Mouse (Mus musculus) lung, embryonic 16.5 days (tissue): ENCODE results near the gene Plekhh2. TPM values are rescaled to one million over a fixed set of nuclear protein-coding genes. Genes with fewer than 3 reads are reported as not detected.

ENCODE experiments used
- ATAC-seq: fragments of 200-750 bp; cut with Nextera tagmentation; 2 replicates; pipeline ENCODE4 v1.8.0; 2017; ENCODE audit warnings: low read depth, mild to moderate bottlenecking, moderate library complexity
- H3K27ac ChIP-seq: fragments of 300-500 bp; sonication (generic); 2 replicates; pipeline ENCODE4 v1.5.1; 2014; ENCODE audit warnings: mild to moderate bottlenecking, control low read depth, low read length
- H3K27me3 ChIP-seq: fragments of 300-500 bp; sonication (generic); 2 replicates; pipeline ENCODE4 v1.6.1; 2014; ENCODE audit warnings: low read depth, low read length, mixed read lengths; ENCODE audit not compliant: control insufficient read depth, insufficient read depth
- H3K36me3 ChIP-seq: fragments of 300-500 bp; sonication (generic); 2 replicates; pipeline ENCODE4 v1.6.1; 2014; ENCODE audit warnings: low read length; ENCODE audit not compliant: control insufficient read depth, insufficient read depth
- H3K4me1 ChIP-seq: fragments of 300-500 bp; sonication (generic); replicated peaks from 2 replicates; pipeline ENCODE4 v1.6.1; 2014; ENCODE audit warnings: low read length, mixed read lengths; ENCODE audit not compliant: control insufficient read depth, insufficient read depth
- H3K4me2 ChIP-seq: fragments of 300-500 bp; sonication (generic); 2 replicates; pipeline ENCODE4 v1.6.1; 2014; ENCODE audit warnings: low read depth, low read length, control low read depth
- H3K4me3 ChIP-seq: fragments of 300-500 bp; sonication (generic); 2 replicates; pipeline ENCODE4 v1.5.1; 2014; ENCODE audit warnings: mild to moderate bottlenecking, low read length, control low read depth
- H3K9ac ChIP-seq: fragments of 300-500 bp; sonication (generic); 2 replicates; pipeline ENCODE4 v1.6.1; 2014; ENCODE audit warnings: low read length, control low read depth
- H3K9me3 ChIP-seq: fragments of 300-500 bp; sonication (generic); 2 replicates; pipeline ENCODE4 v1.6.1; 2016; ENCODE audit warnings: low read length; ENCODE audit not compliant: control insufficient read depth
- WGBS: fragments of 180-500 bp; shearing (Covaris S2); extraction: QIAGEN DNeasy Blood & Tissue Kit; methylation state at CpG from one replicate; pipeline ENCODE4 v1.1.7; 2014; 5-methylcytosine and 5-hydroxymethylcytosine counted together
- polyA plus RNA-seq: library from polyadenylated mRNA; unstranded; fragments of >200 nt; fragmentation: Nextera tagmentation; extraction: Ambion mirVana; gene quantifications from 2 replicates; pipeline ENCODE4 v1.2.1, GENCODE M21; 2015

Plekhh2 gene
- polyA plus RNA-seq, 1 experiment from 2014 or later = 10.5 TPM

- WGBS = 23% methylated on average over 8 of the region's 8 CpGs
- Histone ChIP-seq H3K9ac (no peak overlapping the region), H3K4me1 (peaks cover 41% of the 10 kb centered on the region)
Measured at GRCm38 (mm10) chr17:84532909-84533499, 21.3 kb downstream of the Plekhh2 start.

GRCm38 (mm10) chr17:84533841-84534240 is 22.1 kb downstream of the Plekhh2 start:
- Histone ChIP-seq H3K9me3 (no peaks in the 10 kb centered on the region), H3K36me3 (peaks cover 3% of the 10 kb centered on the region; the same call in 1 of the 2 replicates), H3K27ac (peak overlapping the region; percentile 80; the same call in 1 of the 2 replicates), H3K4me1 (peaks cover 41% of the 10 kb centered on the region), H3K4me2 (no peak overlapping the region), H3K4me3 (no peak overlapping the region), H3K27me3 (no peaks in the 10 kb centered on the region), H3K9ac (no peak overlapping the region)
- WGBS = 64% methylated on average over 4 of the region's 4 CpGs
- no peak for ATAC-seq

More at GRCm38 (mm10) chr17:84532909-84533499, 21.3 kb downstream of the Plekhh2 start:
- ATAC-seq = peak; percentile 72
- Histone ChIP-seq H3K9me3 (no peaks in the 10 kb centered on the region), H3K4me2 (peak overlapping the region; percentile 30), H3K27me3 (no peaks in the 10 kb centered on the region), H3K4me3 (no peak overlapping the region), H3K36me3 (peaks cover 3% of the 10 kb centered on the region; the same call in 1 of the 2 replicates), H3K27ac (peak overlapping the region; percentile 80)

- no peak overlapping the region for H3K4me2 ChIP-seq
- WGBS = 38% methylated on average over 2 of the region's 2 CpGs
- no peak overlapping the region for H3K9ac ChIP-seq
- H3K36me3 ChIP-seq = peaks cover 3% of the 10 kb centered on the region; the same call in 1 of the 2 replicates
- H3K4me3 ChIP-seq = no peak overlapping the region
- no peaks in the 10 kb centered on the region for H3K9me3 ChIP-seq
- ATAC-seq = no peak
- H3K27ac ChIP-seq = no peak overlapping the region
- H3K4me1 ChIP-seq = peaks cover 35% of the 10 kb centered on the region
- no peaks in the 10 kb centered on the region for H3K27me3 ChIP-seq
Measured at GRCm38 (mm10) chr17:84534632-84535031, 22.9 kb downstream of the Plekhh2 start.

- Histone ChIP-seq H3K9ac (no peak overlapping the region), H3K27ac (no peak overlapping the region), H3K27me3 (no peaks in the 10 kb centered on the region), H3K4me1 (peaks cover 32% of the 10 kb centered on the region), H3K4me3 (no peak overlapping the region), H3K4me2 (no peak overlapping the region), H3K36me3 (peaks cover 3% of the 10 kb centered on the region; the same call in 1 of the 2 replicates), H3K9me3 (no peaks in the 10 kb centered on the region)
- no peak for ATAC-seq
- 76% methylated on average over 4 of the region's 4 CpGs for WGBS
Measured at GRCm38 (mm10) chr17:84535226-84535625, 23.5 kb downstream of the Plekhh2 start.

- no peaks in the 10 kb centered on the region for H3K9me3 ChIP-seq
- H3K27me3 ChIP-seq = no peaks in the 10 kb centered on the region
- ATAC-seq = peak; percentile 83
- WGBS = 64% methylated on average over 6 of the region's 6 CpGs
- H3K4me3 ChIP-seq = no peak overlapping the region
- no peak overlapping the region for H3K4me2 ChIP-seq
- peaks cover 3% of the 10 kb centered on the region; the same call in 1 of the 2 replicates for H3K36me3 ChIP-seq
- no peak overlapping the region for H3K9ac ChIP-seq
- H3K4me1 ChIP-seq = peaks cover 19% of the 10 kb centered on the region
- H3K27ac ChIP-seq = peak overlapping the region; percentile 82
Measured at GRCm38 (mm10) chr17:84537301-84537700, 25.6 kb downstream of the Plekhh2 start.

- no peak for ATAC-seq
- no peak overlapping the region for H3K9ac ChIP-seq
- no peaks in the 10 kb centered on the region for H3K27me3 ChIP-seq
- peaks cover 9% of the 10 kb centered on the region for H3K36me3 ChIP-seq
- H3K4me2 ChIP-seq = no peak overlapping the region
- no peak overlapping the region for H3K27ac ChIP-seq
- WGBS = 74% methylated on average over 3 of the region's 3 CpGs
- H3K9me3 ChIP-seq = 0 out of 2 replicates have a peak, but pooled peaks cover 2% of the 10 kb centered on the region
- no peak overlapping the region for H3K4me3 ChIP-seq
- peaks cover 12% of the 10 kb centered on the region for H3K4me1 ChIP-seq
Measured at GRCm38 (mm10) chr17:84537966-84538365, 26.3 kb downstream of the Plekhh2 start.

GRCm38 (mm10) chr17:84540603-84541002 is 28.9 kb downstream of the Plekhh2 start:
- no peak overlapping the region for H3K4me3 ChIP-seq
- no peak overlapping the region for H3K27ac ChIP-seq
- no peak for ATAC-seq
- WGBS = 81% methylated on average over 8 of the region's 8 CpGs
- H3K4me2 ChIP-seq = no peak overlapping the region
- H3K4me1 ChIP-seq = no peaks in the 10 kb centered on the region; the same call in 1 of the 2 replicates
- H3K9ac ChIP-seq = no peak overlapping the region
- H3K36me3 ChIP-seq = peaks cover 9% of the 10 kb centered on the region
- no peaks in the 10 kb centered on the region for H3K27me3 ChIP-seq
- 0 out of 2 replicates have a peak, but pooled peaks cover 2% of the 10 kb centered on the region for H3K9me3 ChIP-seq

GRCm38 (mm10) chr17:84550902-84551877 is 39.5 kb downstream of the Plekhh2 start:
- Histone ChIP-seq H3K9me3 (no peaks in the 10 kb centered on the region), H3K27me3 (no peaks in the 10 kb centered on the region), H3K36me3 (no peaks in the 10 kb centered on the region), H3K4me1 (no peaks in the 10 kb centered on the region), H3K4me3 (no peak overlapping the region), H3K9ac (no peak overlapping the region), H3K27ac (no peak overlapping the region), H3K4me2 (no peak overlapping the region)
- WGBS = 69% methylated on average over 5 of the region's 5 CpGs
- ATAC-seq = no peak

- Histone ChIP-seq H3K4me3 (no peak overlapping the region), H3K4me1 (no peaks in the 10 kb centered on the region), H3K36me3 (no peaks in the 10 kb centered on the region), H3K9me3 (no peaks in the 10 kb centered on the region), H3K27ac (no peak overlapping the region), H3K9ac (no peak overlapping the region), H3K27me3 (no peaks in the 10 kb centered on the region), H3K4me2 (no peak overlapping the region)
- 66% methylated on average over 5 of the region's 5 CpGs for WGBS
- no peak for ATAC-seq
Measured at GRCm38 (mm10) chr17:84552230-84552629, 40.5 kb downstream of the Plekhh2 start.
